Mouse (Mus musculus) CH12.LX (cell line): ENCODE measurements around the gene Rora.

ENCODE experiments used
- CTCF ChIP-seq, 2 experiments: IDR thresholded peaks in 1 of 2; conservative IDR thresholded peaks in 1 of 2; 2 replicates each; pipeline ENCODE4 v1.5.1; 2011 to 2012; ENCODE audit warnings: low read depth in 2 of 2, low read length in 2 of 2, improper control_type of control experiment in 1 of 2, inconsistent platforms in 1 of 2, mild to moderate bottlenecking in 1 of 2, moderate library complexity in 1 of 2
- KAT2A ChIP-seq: IDR thresholded peaks from 2 replicates; pipeline ENCODE4 v1.6.1; 2012; ENCODE audit warnings: low read length, improper control_type of control experiment, inconsistent platforms; ENCODE audit not compliant: insufficient replicate concordance
- MYC ChIP-seq: IDR thresholded peaks from 2 replicates; pipeline ENCODE4 v1.6.1; 2011; ENCODE audit warnings: low read depth, mild to moderate bottlenecking, improper control_type of control experiment, low read length
- PAX5 ChIP-seq: IDR thresholded peaks from 2 replicates; pipeline ENCODE4 v1.6.1; 2012; ENCODE audit warnings: low read length, inconsistent platforms, mixed read lengths
- POLR2A ChIP-seq: IDR thresholded peaks from 2 replicates; pipeline ENCODE4 v1.6.1; 2011; ENCODE audit warnings: low read depth, mild to moderate bottlenecking, improper control_type of control experiment, low read length
- USF1 ChIP-seq: IDR thresholded peaks from 2 replicates; pipeline ENCODE4 v1.6.1; 2014; ENCODE audit warnings: low read depth, mild to moderate bottlenecking, inconsistent platforms, low read length, improper control_type of control experiment
- ZNF384 ChIP-seq: IDR thresholded peaks from 2 replicates; pipeline ENCODE4 v1.6.1; 2012; ENCODE audit warnings: low read depth, low read length, improper control_type of control experiment, inconsistent platforms

- TF ChIP-seq POLR2A (no peak), KAT2A (no peak), ZNF384 (no peak), CTCF (conservative IDR thresholded peaks at IDR 0.05 in 1 of 2, IDR thresholded peaks at IDR 0.05 in 1 of 2; ENCODE audit: low read depth in 2 of 2, low read length in 2 of 2) (no peak), USF1 (no peak), MYC (no peak), PAX5 (no peak)
Observed at GRCm38 (mm10) chr9:68883005-68883404, 229.4 kb downstream of the Rora start.
